Mouse (Mus musculus) fibroblast of lung, adult 2 months (primary cell): ENCODE results near the gene Robo2.

Experiments used
- DNase-seq: peaks from one replicate; pipeline ENCODE4 v3.0.0-alpha.2; 2011; ENCODE audit warnings: low read depth

Robo2 gene

DNA sequence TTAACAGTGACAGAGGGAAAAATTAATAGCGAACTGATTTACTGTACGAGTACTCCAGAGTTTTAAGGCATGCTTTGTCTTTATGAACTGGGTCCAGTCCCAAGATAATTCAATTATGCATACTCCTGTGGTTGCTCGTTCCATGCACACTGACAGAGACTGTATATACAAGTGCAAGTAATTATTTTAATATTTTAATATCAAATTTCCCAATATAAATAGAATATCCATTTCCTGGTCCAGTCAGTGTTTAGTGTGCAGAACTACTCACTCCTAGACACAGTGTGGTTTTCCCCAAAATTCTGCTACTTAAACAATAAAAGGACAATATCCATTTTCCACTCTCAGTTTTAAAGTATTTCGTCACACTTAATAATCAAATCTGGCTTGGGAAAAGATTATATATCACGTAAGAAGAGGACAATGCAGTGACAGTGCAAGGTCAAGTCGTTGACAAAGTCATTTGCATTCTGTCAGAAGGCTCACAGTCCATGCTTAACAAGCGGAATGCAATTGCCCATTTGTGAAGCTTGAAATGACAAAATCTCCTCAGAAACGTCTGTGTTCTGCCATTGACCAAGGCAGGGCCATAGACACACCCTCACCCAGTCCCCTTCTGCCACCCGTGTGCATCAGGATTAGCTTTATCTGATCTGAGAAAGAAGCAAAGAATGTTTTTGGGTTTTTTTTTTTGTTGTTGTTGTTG is 89.8 kb downstream of the Robo2 start:
- no peak for DNase-seq

DNA sequence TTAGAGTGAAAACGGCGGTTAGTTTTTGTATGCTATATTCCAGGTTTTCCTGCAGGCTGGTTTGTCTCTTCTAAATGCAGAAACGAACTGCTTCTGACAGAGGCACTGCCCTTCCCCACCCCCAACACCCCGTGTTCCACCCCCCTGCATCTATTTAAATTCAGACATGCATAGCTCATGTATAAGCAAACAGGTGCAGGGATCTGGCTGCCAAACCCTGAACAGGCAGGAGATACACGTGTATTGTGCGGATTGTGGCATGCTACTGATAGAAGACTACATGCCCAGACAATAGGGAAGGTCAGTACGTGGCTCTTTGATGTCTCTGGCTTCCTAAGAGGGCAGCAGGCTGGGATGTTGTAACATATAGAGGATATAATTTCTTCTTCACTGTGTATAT is 95.5 kb downstream of the Robo2 start:
- no peak for DNase-seq

DNA sequence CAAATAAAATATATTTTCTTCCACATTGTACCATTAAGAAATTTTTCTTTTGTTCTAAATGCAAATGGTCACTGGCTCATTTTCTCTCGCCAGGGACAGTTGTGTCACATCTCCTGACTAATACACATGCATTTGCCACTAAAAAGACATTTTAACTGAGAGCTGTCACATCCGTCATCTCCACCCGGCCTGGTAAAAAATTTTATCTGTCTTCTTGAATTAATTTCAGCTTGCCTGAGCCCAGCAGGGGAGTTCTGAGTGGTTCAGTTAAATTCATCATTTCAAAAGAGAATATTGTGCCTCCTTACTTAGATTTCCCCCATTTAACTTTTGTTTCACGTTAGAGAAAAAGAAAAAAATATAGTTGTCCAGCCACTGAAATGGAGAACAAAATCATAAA is 98.4 kb downstream of the Robo2 start:
- no peak for DNase-seq

DNA sequence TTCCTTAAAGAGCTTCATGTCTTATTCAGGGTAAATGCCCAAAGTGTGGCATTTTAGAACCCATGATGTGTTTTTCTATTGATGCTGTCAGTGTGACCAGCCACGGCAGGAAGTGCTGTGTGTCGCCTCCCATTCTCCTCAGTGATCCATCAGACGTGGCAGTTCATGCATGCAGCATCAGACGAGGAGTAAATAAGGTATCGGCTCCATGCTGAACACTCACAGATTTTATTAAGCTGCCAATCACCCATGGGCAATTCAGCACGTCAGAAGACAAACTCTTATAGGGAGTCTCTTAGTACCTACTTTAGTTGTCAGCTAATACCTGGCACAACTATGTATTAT is 104.1 kb downstream of the Robo2 start:
- DNase-seq = no peak

- DNase-seq = no peak
These were observed 104.6 kb downstream of the Robo2 start for GRCm38 (mm10) chr16:74306876-74307542.

DNA sequence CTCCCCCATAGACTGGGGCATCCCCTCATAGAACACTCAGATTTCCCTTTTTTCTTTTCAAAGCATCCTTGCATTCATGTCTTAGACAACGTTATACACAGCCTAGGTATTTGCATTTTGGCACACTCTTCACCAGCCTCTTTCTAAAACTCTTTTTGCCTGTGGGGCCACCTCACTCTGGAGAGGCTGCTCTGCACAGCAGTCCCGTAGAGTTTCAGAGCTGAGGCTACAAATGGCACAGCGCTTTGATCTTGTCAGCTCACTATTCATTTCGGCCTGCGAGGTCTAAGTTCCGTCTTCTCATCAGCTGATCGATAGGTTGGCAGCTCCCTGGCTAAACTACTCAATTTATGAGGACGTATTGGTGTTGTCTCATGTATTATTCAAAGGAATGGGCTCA is 123.7 kb downstream of the Robo2 start:
- no peak for DNase-seq

GRCm38 (mm10) chr16:74282549-74282948 is 129.1 kb downstream of the Robo2 start:
- no peak for DNase-seq

DNA sequence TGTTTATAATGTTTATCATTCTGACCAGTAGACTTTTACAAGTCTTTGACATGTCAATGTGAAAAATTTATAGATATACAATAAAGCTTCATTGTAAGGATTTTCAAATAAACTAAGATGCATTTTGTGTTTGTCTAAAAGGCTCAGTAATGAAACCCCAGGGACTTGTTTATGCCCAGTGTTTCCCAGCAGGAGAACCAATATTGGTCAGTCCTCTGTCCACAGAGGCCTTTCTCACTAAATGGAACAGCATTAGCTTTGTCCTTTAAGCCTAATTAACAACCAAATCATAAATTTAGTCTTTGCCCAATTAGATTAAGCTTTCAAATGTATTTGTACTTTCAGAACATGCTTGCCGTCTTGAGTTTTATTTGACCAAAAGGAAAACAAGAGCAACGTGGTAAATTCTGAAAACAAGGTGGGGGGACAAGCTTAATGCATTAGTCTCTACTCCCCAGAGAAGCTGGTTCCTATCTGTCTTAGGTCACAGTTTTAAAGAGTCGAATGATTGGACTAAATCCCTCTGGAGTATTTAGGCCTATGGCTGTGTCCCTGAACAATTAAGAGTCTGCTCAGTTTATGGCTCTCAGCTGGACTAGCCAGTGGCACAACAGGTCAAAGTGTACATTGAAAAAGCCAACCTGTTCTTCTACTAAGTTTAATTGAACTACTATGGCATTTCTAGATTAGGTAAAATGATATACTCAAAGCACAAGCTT is 134.6 kb downstream of the Robo2 start:
- no peak for DNase-seq

DNA sequence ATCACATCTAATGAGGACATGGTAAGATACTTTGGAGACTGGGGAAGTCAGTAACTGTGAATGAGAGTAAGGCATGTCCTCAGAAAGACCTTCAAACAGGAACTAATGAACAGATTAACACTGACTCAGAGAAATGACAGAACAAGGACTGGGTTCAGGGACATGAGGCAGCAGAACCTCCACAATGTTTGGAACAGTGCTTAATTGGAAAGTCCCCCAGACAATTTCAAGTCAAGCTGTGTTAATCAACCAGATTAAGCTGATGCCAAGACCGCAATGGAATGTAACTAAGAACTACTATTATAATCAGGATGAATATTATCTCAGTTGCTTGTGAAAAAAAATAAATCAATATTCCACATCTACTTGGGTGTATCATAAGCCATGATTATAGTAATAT is 137.0 kb downstream of the Robo2 start:
- no peak for DNase-seq

GRCm38 (mm10) chr16:74272993-74273392 is 138.6 kb downstream of the Robo2 start:
- DNase-seq = no peak

- no peak for DNase-seq
These were observed 153.4 kb downstream of the Robo2 start for GRCm38 (mm10) chr16:74258241-74258640.

DNA sequence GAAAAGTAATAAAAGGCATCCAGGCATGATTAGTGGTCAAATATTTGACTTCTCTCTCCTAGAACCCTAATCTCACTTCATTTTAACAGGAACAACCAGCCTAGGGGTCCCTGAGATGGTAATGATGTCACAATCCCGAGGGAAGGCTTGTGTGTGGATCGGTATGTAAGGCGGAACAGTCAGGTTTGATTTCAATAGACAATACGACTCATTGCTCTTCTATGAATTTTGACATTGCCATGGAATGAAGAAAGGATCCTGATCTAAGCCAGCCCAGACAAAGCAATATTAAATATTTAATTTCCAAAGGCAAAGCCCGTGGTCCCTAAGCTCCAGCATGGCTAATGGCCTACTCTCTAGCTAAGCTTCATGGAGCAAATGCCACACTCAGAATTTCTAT is 167.2 kb downstream of the Robo2 start:
- no peak for DNase-seq

DNA sequence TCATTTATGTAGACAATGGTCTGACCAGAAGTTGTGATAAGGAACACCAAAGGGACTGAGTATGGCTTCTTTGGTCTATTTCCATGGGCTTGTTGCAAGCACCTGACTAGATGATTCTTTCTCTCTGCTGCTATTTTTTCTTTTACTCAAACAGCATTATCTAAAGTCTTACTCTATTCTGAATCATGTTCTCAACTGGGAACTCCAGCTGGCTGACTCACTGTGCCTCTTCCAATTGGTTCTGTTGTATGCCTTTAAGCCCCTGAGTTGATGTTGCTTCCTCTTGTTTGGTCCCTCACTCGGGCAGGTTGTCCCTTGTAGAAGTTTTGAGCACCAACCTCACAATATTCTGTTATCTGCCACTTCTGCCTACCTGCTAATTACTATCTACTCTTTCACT is 170.1 kb downstream of the Robo2 start:
- no peak for DNase-seq

DNA sequence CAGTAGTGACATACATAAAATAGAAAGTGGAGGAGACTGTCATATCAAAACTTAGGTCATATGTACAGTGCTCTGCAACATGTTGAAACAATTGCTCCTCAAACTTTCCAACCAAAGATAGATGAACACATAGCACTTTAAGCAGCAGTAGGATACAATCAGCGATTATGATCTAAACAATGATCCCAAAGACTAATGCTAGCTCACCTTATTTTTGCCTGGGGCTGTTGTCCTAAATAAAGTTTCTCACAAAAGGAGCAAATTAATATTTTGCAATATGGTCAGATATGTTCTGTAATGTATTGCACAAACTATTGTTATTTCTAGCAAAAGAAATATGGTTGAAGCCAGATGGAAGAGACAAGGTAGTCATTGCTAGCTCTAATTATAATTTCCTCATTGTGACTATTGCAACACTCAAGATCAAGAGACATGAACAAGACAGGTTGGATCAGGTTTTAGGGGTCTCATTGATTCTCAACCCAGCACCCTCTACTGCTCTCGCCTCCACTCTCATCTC is 174.2 kb downstream of the Robo2 start:
- DNase-seq = no peak

DNA sequence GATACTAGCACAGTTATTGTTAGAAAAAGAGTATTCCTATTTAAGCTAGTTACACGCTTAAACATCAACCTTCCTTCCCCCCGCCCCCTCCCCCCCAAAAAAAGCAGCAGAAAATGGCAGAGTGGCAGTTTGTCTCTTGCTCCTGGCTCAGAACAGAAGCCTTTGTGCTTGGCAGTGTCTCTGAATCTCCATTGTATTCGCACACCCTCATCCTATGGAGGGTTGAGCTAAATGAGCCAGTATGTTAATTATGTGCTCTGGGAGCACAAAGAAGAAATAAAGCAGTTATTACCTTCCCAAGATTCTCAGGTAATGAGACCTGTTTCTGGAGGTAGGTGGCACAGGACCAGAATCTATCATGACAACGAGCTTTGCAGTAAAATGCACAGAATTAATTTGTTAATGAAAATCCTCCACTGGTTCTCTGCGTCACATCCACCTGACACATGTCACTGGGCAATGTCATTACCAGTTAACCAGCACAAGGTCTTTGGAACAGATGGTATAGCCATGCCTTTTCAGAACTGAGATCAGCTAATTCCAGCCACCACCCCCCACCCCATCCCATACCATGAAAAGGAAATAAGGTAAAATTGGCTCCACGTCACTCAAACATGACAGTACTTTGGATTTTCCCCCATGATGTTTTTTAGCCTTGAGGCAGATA is 177.1 kb downstream of the Robo2 start:
- DNase-seq = no peak

DNA sequence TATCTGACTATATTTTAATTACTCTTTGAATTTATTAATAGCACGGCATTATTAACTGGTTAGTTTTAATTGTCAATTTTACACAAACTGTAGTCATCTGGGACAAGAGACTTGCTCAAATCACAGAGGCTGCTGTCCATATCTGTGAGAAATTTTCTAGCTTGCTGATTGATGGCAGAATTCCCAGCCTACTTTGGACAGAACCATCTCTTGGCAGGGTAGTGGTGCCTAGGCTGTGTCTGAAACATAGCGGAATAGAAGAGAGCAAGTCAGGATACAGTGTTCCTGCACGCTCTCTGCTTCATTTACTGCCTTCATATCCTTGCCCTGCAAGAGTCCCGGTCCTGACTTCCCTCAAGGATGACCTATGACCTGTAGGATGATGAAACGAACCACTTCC is 178.0 kb downstream of the Robo2 start:
- DNase-seq = no peak

DNA sequence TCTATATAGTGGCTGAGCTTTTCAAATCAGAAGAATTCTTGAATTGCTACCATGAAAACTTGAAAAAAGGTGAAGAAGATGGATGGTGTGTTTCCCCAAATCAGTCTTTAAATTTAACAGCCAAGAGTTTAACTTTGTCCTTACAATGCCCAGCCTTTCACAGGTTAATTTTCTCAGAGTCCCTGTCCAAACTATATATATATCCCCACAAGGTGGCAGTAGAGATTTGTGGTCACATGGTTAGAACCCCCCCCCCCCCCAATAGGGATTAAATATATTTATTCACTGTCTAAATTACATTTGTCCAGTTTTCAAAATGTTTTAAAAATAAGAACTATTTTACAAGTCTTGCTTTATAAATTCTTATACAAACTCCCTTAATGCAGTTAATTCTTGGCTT is 184.3 kb downstream of the Robo2 start:
- peak; percentile 2 for DNase-seq

DNA sequence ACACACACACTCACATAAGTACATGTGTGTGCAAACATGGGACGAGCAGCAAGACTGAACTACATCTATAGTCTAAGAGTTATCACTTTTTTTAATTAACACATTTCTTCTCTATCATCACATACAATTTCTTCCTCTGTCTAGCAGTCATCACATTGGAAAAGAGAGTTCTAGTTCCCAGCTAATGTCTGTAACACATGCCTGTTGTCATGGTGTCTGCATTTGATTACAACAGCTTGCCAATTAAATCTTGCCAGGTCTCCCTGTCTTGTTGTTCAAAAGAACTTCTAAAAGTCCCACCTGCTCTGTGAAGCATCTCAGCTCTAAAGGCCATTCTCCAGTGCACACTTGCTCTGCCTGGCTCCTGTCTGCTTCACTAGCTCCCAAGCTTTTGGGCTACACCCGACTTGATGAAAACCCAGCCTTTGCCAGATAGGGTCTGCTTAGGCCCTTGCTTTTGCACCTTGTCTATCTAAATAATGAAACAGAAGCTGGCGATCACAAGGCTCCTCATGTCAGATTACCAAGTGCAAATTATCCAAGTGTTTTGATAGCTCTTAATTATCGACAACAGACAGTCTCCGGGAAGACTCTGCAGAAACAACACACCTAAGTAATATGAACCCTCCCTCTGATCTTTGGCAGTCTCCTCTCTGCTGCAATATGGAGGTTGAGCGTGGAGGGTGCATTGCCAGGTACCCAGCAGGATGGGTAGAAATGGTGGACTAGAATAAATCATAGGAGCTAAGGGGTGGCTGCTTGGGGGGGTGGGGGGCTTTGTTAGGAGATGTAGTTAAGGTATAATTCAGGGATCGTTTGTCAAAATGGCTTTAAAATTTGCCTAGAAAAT is 186.0 kb downstream of the Robo2 start:
- no peak for DNase-seq

GRCm38 (mm10) chr16:74222501-74222900 is 189.1 kb downstream of the Robo2 start:
- no peak for DNase-seq

DNA sequence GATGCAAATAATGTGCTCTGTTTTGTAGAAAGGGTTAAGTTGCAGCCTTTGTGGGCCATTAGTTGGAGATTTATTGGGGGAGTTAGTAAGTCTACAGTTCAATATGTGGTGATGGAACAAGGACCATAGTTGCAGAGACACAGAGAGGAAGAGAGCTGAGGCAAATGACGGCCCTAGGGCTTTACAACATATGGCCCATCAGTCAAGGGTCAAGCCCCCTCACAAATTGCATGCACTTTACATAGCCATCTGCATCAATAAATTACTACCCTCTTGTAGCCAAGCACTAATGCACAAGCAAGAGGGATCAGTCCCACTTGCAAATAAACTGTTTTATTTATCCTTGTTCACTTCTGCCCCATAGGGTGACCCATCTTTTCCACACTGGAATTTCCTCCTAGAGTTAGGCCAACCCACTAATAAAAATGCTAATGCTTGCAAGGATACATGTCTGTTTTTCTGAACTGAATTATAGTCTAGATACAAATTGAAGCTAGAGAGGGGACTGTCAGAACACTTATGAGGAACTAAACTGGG is 194.7 kb downstream of the Robo2 start:
- DNase-seq = no peak

DNA sequence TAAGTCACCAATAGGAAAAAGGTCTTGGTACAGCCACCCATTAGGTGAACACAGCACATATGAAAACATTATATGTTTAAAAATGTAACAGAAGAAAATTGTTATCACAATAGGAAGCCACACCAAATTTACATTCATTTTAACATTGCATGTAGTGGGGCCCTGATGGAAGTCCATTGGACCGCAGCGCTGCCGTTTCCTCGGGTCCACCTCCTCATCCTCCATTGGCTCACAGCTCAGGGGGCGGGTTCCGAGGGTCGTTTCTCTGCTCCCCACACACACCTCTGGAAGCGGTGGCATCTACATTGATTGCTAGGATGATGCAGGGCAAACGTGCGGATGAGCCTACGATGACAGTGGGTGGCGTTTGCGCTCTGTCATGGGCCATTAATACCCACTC is 195.8 kb downstream of the Robo2 start:
- DNase-seq = no peak
